ENCODE assay signal across 9 mouse cellular contexts in genomic region chr11:3879836-3880235, GRCm38 (mm10). TPM values are rescaled to one million over a fixed set of nuclear protein-coding genes. Genes with fewer than 3 reads are reported as not detected.
DNase-seq lines count a peak whose midpoint lies in the region; ATAC-seq and TF ChIP-seq lines count a peak whose summit lies in the region.
"Had no signal": no experiment of that assay in that cellular context is flagged by ENCODE, and none has a peak within 500 bp of the region (broad histone marks: within the 10 kb centered on the region; RNA-seq: fewer than 3 reads in every experiment).

No protein-coding gene starts in this region.

- no peak for TF ChIP-seq POLR2A in cerebellum, adult 2 months (IDR thresholded peaks at IDR 0.05; ENCODE audit: borderline replicate concordance, insufficient read depth, low read length)
- no peak for TF ChIP-seq POLR2A in limb, embryonic 14.5 days (IDR thresholded peaks at IDR 0.05; ENCODE audit: borderline replicate concordance, extremely low read depth, insufficient read depth, insufficient read length)

- DNase-seq in 3T3-L1 (ENCODE audit: low read depth, low spot score) (peak; percentile 87), MN1 (ENCODE audit: low spot score) (peak; percentile 84)
- peak; percentile 74 to 85 for DNase-seq in cerebellum, adult 2 months
- DNase-seq in frontal cortex, postnatal 14 days (ENCODE audit: low spot score in 2 of 2), result peak; percentile 35 to 73
- peak; percentile 86 for DNase-seq in kidney, adult 9 months
- DNase-seq in limb, embryonic 14.5 days (ENCODE audit: low spot score), result peak; percentile 77
- peak; percentile 23 for DNase-seq in ovary, adult 18-20 months (ENCODE audit: low spot score)
- DNase-seq in thymus, adult 18-20 months, result peak; percentile 23 to 35

- no peak overlapping the region for H3K27ac ChIP-seq in cerebellum, adult 2 months (ENCODE audit: insufficient read depth, low read length)
- H3K27ac ChIP-seq in limb, embryonic 14.5 days (replicated peaks; ENCODE audit: low read depth, low read length), result no peak overlapping the region
- H3K27ac ChIP-seq: stomach, embryonic 15.5 days had no signal

- H3K4me3 ChIP-seq in cerebellum, adult 2 months (replicated peaks; ENCODE audit: insufficient read depth, low read depth, low read length), result no peak overlapping the region
- H3K4me3 ChIP-seq in limb, embryonic 14.5 days (replicated peaks; ENCODE audit: low read length), result no peak overlapping the region
- H3K4me3 ChIP-seq: stomach, embryonic 15.5 days had no signal

- TF ChIP-seq CTCF in cerebellum, adult 2 months (IDR thresholded peaks at IDR 0.05; ENCODE audit: borderline replicate concordance, insufficient read depth, low read depth, low read length), result peak; percentile 91

- no peaks in the 10 kb centered on the region for H3K9me3 ChIP-seq in limb, embryonic 14.5 days (ENCODE audit: control insufficient read depth, low read length)
- H3K9me3 ChIP-seq: stomach, embryonic 15.5 days had no signal

- no peak for ATAC-seq in limb, embryonic 14.5 days (ENCODE audit: low FRiP score, low read depth)

- peaks cover 11% of the 10 kb centered on the region for H3K4me1 ChIP-seq in cerebellum, adult 2 months (ENCODE audit: control insufficient read depth, insufficient read depth, low read length)
- H3K4me1 ChIP-seq in limb, embryonic 14.5 days (ENCODE audit: control insufficient read depth, insufficient read depth, low read length), result no peaks in the 10 kb centered on the region
- H3K4me1 ChIP-seq: stomach, embryonic 15.5 days had no signal

- no peaks in the 10 kb centered on the region for H3K36me3 ChIP-seq in limb, embryonic 14.5 days (ENCODE audit: control insufficient read depth, insufficient read depth, low read length)
- H3K36me3 ChIP-seq: stomach, embryonic 15.5 days had no signal

- no peak overlapping the region for H3K9ac ChIP-seq in limb, embryonic 14.5 days (ENCODE audit: low read depth, low read length, severe bottlenecking)
- H3K9ac ChIP-seq: stomach, embryonic 15.5 days had no signal

- 43% methylated on average over 2 of the region's 2 CpGs for WGBS in cerebellum, adult 2 months
- 38% methylated on average over 2 of the region's 2 CpGs for WGBS in limb, embryonic 14.5 days

- no peaks in the 10 kb centered on the region for H3K27me3 ChIP-seq in cerebellum, adult 2 months (ENCODE audit: control insufficient read depth, insufficient read depth, low read length)
- no peaks in the 10 kb centered on the region for H3K27me3 ChIP-seq in limb, embryonic 14.5 days (ENCODE audit: control insufficient read depth, insufficient read depth, low read length)
- H3K27me3 ChIP-seq: stomach, embryonic 15.5 days had no signal

- H3K4me2 ChIP-seq in limb, embryonic 14.5 days (replicated peaks; ENCODE audit: low read depth, low read length, severe bottlenecking), result no peak overlapping the region
- H3K4me2 ChIP-seq: stomach, embryonic 15.5 days had no signal

RNA-seq across cellular contexts. Expression of gene 4921536K21Rik, which starts 15.1 kb away (rescaled TPM):
- 0.29 and 0.36 TPM in 2 replicates for polyA plus RNA-seq in cerebellum, adult 2 months (2012; rRNA removed)
- 0.23 and 0.31 TPM in 2 replicates for polyA plus RNA-seq in limb, embryonic 14.5 days (2012; rRNA removed)
- 0.10 TPM in 1 of 2 replicates, not detected in the other for polyA plus RNA-seq in limb, embryonic 14.5 days (2014; fragmentation: Nextera tagmentation; extraction: Ambion mirVana)

RNA-seq across cellular contexts. Expression of gene Dusp18, which starts 15.2 kb away (rescaled TPM):
- polyA plus RNA-seq in cerebellum, adult 2 months (2012; rRNA removed), result 5.4 and 5.7 TPM in 2 replicates
- polyA plus RNA-seq in limb, embryonic 14.5 days (2012; rRNA removed), result 6.3 and 7.6 TPM in 2 replicates
- polyA plus RNA-seq in limb, embryonic 14.5 days (2014; fragmentation: Nextera tagmentation; extraction: Ambion mirVana), result 8.0 and 8.5 TPM in 2 replicates

RNA-seq across cellular contexts. Expression of gene Osbp2, which starts 16.1 kb away (rescaled TPM):
- 71.3 and 81.7 TPM in 2 replicates for polyA plus RNA-seq in cerebellum, adult 2 months (2012; rRNA removed)
- polyA plus RNA-seq in limb, embryonic 14.5 days (2012; rRNA removed), result 0.77 and 0.86 TPM in 2 replicates
- polyA plus RNA-seq in limb, embryonic 14.5 days (2014; fragmentation: Nextera tagmentation; extraction: Ambion mirVana), result 1.3 and 1.5 TPM in 2 replicates

RNA-seq across cellular contexts. Expression of gene Slc35e4, which starts 34.6 kb away (rescaled TPM):
- polyA plus RNA-seq in cerebellum, adult 2 months (2012; rRNA removed), result 27.3 and 28.5 TPM in 2 replicates
- polyA plus RNA-seq in limb, embryonic 14.5 days (2012; rRNA removed), result 4.8 and 5.7 TPM in 2 replicates
- polyA plus RNA-seq in limb, embryonic 14.5 days (2014; fragmentation: Nextera tagmentation; extraction: Ambion mirVana), result 3.7 and 4.6 TPM in 2 replicates

RNA-seq across cellular contexts. Expression of gene Tcn2, which starts 52.1 kb away (rescaled TPM):
- 28.0 and 31.7 TPM in 2 replicates for polyA plus RNA-seq in cerebellum, adult 2 months (2012; rRNA removed)
- polyA plus RNA-seq in limb, embryonic 14.5 days (2012; rRNA removed), result 51.5 and 59.9 TPM in 2 replicates
- polyA plus RNA-seq in limb, embryonic 14.5 days (2014; fragmentation: Nextera tagmentation; extraction: Ambion mirVana), result 51.7 and 54.3 TPM in 2 replicates

Comparison
In these comparisons a context has a peak if more than half of its experiments do, and no peak if none do; other contexts are left out.
1. DNase-seq: peak in every context shown above with its lines; median percentile 87 in 3T3-L1; 86 in kidney, adult 9 months; 84 in MN1; 80 in cerebellum, adult 2 months; 77 in limb, embryonic 14.5 days; 54 in frontal cortex, postnatal 14 days; 29 in thymus, adult 18-20 months; 23 in ovary, adult 18-20 months.
2. RNA of gene Osbp2, which starts 16.1 kb away (polyA plus RNA-seq): 71.3 to 81.7 TPM in cerebellum, adult 2 months; 0.77 to 1.5 TPM in limb, embryonic 14.5 days; every median in the first group is over 10 times any median in the second.